ENCODE assay signal across 7 mouse cellular contexts in the genomic region with DNA sequence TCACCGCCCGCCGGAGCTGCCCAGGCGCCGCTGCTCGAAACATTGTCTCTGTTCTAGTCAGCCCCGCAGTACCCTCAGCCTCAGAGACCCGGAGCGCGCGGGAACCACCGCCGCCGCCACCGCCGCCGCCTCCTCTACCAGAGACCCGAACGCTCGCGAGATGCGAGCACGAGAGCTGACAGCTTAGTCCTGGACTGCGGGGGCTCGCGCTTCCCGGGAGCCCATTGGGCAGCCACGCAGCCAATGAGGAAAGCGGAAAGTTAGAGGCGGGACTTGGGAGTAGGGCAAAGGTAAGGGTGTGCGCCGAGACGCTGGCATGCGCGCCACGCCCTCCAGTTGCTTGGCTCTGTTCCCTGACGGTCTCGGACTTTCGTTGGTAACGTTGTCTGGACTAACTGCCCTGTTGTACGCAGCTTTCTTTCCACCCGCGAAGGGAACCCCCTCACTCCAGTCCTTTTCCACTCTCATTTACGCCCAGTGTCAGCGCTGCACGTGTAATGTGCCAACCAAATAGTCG. TPM values are rescaled to one million over a fixed set of nuclear protein-coding genes. Genes with fewer than 3 reads are reported as not detected.
DNase-seq lines count a peak whose midpoint lies in the region; ATAC-seq and TF ChIP-seq lines count a peak whose summit lies in the region.

A gene (minus strand): TSS at position 217 of the 517 bp plus-strand sequence.

- H3K9me3 ChIP-seq in embryonic facial prominence, embryonic 10.5 days = no peaks in the 10 kb centered on the region
- H3K9me3 ChIP-seq in intestine, postnatal 0 days (ENCODE audit: control insufficient read depth) = no peaks in the 10 kb centered on the region
- no peaks in the 10 kb centered on the region for H3K9me3 ChIP-seq in midbrain, embryonic 12.5 days

- peak; percentile 99 for ATAC-seq in intestine, postnatal 0 days
- peak; percentile 99 for ATAC-seq in midbrain, embryonic 12.5 days (ENCODE audit: low FRiP score, low read depth)

- intact Hi-C loops in left cerebral cortex, postnatal 4 days (cut with DNase I) = no loop called here

- peak within 1 kb of the TSS; percentile 94 for H3K27ac ChIP-seq in embryonic facial prominence, embryonic 10.5 days (replicated peaks)
- peak within 1 kb of the TSS; percentile 86 for H3K27ac ChIP-seq in intestine, postnatal 0 days (ENCODE audit: low read depth, low read length)
- H3K27ac ChIP-seq in midbrain, embryonic 12.5 days (replicated peaks) = peak within 1 kb of the TSS; percentile 78
- peak within 1 kb of the TSS; percentile 84 for H3K27ac ChIP-seq in small intestine, adult 2 months (ENCODE audit: insufficient read depth, low read depth, low read length)

- DNase-seq in adrenal gland, postnatal 10 days = peak; percentile 97
- DNase-seq in embryonic facial prominence, embryonic 10.5 days (ENCODE audit: low spot score) = peak; percentile 97
- peak; percentile 82 for DNase-seq in gonadal fat pad, adult 2 months (ENCODE audit: low read depth)
- peak; percentile 95 for DNase-seq in left cerebral cortex, postnatal 4 days

- peak within 1 kb of the TSS; percentile 86 for H3K4me2 ChIP-seq in intestine, postnatal 0 days (replicated peaks; ENCODE audit: low read depth)
- peak within 1 kb of the TSS; percentile 89 for H3K4me2 ChIP-seq in midbrain, embryonic 12.5 days (replicated peaks)

- H3K9ac ChIP-seq in intestine, postnatal 0 days (ENCODE audit: low read depth, low read length) = peak within 1 kb of the TSS; percentile 85
- H3K9ac ChIP-seq in midbrain, embryonic 12.5 days (replicated peaks) = peak within 1 kb of the TSS; percentile 78

- H3K4me1 ChIP-seq in embryonic facial prominence, embryonic 10.5 days = peaks cover 14% of the 10 kb centered on the region
- no peaks in the 10 kb centered on the region; the same call in 1 of the 2 replicates for H3K4me1 ChIP-seq in intestine, postnatal 0 days (replicated peaks; ENCODE audit: control insufficient read depth, insufficient read depth, low read length)
- H3K4me1 ChIP-seq in midbrain, embryonic 12.5 days = peaks cover 3% of the 10 kb centered on the region
- H3K4me1 ChIP-seq in small intestine, adult 2 months (ENCODE audit: control insufficient read depth, insufficient read depth, insufficient read length, low read length) = no peaks in the 10 kb centered on the region; the same call in 1 of the 2 replicates

- H3K27me3 ChIP-seq in embryonic facial prominence, embryonic 10.5 days (replicated peaks; ENCODE audit: low read depth, poor library complexity, severe bottlenecking) = peaks cover 25% of the 10 kb centered on the region
- no peaks in the 10 kb centered on the region; the same call in 1 of the 2 replicates for H3K27me3 ChIP-seq in intestine, postnatal 0 days (replicated peaks; ENCODE audit: control insufficient read depth, insufficient read depth, low read length)
- H3K27me3 ChIP-seq in midbrain, embryonic 12.5 days = peaks cover 21% of the 10 kb centered on the region
- no peaks in the 10 kb centered on the region for H3K27me3 ChIP-seq in small intestine, adult 2 months (ENCODE audit: control insufficient read depth, insufficient read depth, low read length)

- peak within 1 kb of the TSS; percentile 91 for H3K4me3 ChIP-seq in embryonic facial prominence, embryonic 10.5 days
- peak within 1 kb of the TSS; percentile 85 for H3K4me3 ChIP-seq in intestine, postnatal 0 days (ENCODE audit: low read depth, low read length)
- H3K4me3 ChIP-seq in midbrain, embryonic 12.5 days = peak within 1 kb of the TSS; percentile 76
- H3K4me3 ChIP-seq in small intestine, adult 2 months (ENCODE audit: low read depth, low read length) = peak within 1 kb of the TSS; percentile 81

- TF ChIP-seq POLR2A in small intestine, adult 2 months (IDR thresholded peaks at IDR 0.05; ENCODE audit: low read depth, low read length) = peak; percentile 39

- no peak for TF ChIP-seq CTCF in intestine, postnatal 0 days (IDR thresholded peaks at IDR 0.05; ENCODE audit: low read depth)
- no peak for TF ChIP-seq CTCF in small intestine, adult 2 months (IDR thresholded peaks at IDR 0.05; ENCODE audit: extremely low read depth, insufficient read length, insufficient replicate concordance, low read depth, low read length)

- H3K36me3 ChIP-seq in embryonic facial prominence, embryonic 10.5 days (replicated peaks) = no peaks in the 10 kb centered on the region
- H3K36me3 ChIP-seq in intestine, postnatal 0 days (ENCODE audit: control insufficient read depth, insufficient read depth) = no peaks in the 10 kb centered on the region
- no peaks in the 10 kb centered on the region for H3K36me3 ChIP-seq in midbrain, embryonic 12.5 days
- H3K36me3 ChIP-seq in small intestine, adult 2 months (ENCODE audit: control insufficient read depth, insufficient read depth, low read length) = peaks cover 2% of the 10 kb centered on the region; the same call in 1 of the 2 replicates

- under 1% methylated on average over 47 of the region's 47 CpGs for whole genome bisulfite sequencing in embryonic facial prominence, embryonic 10.5 days
- under 1% methylated on average over 44 of the region's 47 CpGs for WGBS in intestine, postnatal 0 days
- WGBS in midbrain, embryonic 12.5 days = under 1% methylated on average over 46 of the region's 47 CpGs
- 1% methylated on average over 47 of the region's 47 CpGs for WGBS in small intestine, adult 2 months

RNA-seq across cellular contexts. Expression of the gene that starts here (rescaled TPM):
- 1,000 to 10,000 TPM; 1,213 to 1,256 TPM for total RNA-seq in adrenal gland, postnatal 10 days (2021)
- 156 and 159 TPM in 2 replicates for polyA plus RNA-seq in embryonic facial prominence, embryonic 10.5 days (2016; fragmentation: Nextera tagmentation; extraction: Ambion mirVana)
- polyA plus RNA-seq in gonadal fat pad, adult 2 months (2012; rRNA removed) = 78.7 and 86.5 TPM in 2 replicates
- 331 and 336 TPM in 2 replicates for polyA plus RNA-seq in intestine, postnatal 0 days (2015; fragmentation: Nextera tagmentation; extraction: Ambion mirVana)
- 10 to 100 TPM; 38.7 to 39.4 TPM for total RNA-seq in left cerebral cortex, postnatal 4 days (2021)
- polyA plus RNA-seq in midbrain, embryonic 12.5 days (2016; fragmentation: Nextera tagmentation; extraction: Ambion mirVana) = 118 and 125 TPM in 2 replicates
- polyA plus RNA-seq in small intestine, adult 2 months (2012; rRNA removed) = 38.5 and 62.1 TPM in 2 replicates

Comparison
In these comparisons a context has a peak if more than half of its experiments do, and no peak if none do; other contexts are left out.
1. Peak in every context shown above with its lines: DNase-seq, ATAC-seq, H3K4me3 ChIP-seq and H3K27ac ChIP-seq.
2. RNA of the gene that starts here (total RNA-seq): 1,213 to 1,256 TPM in adrenal gland, postnatal 10 days; 38.7 to 39.4 TPM in left cerebral cortex, postnatal 4 days; every median in the first group is over 10 times any median in the second.